Mouse (Mus musculus) urinary bladder, postnatal 14 days (tissue): Measurements from ENCODE around the gene Adad2.

Experiments used
- DNase-seq: peaks from one replicate; pipeline ENCODE4 v3.0.0; 2021; ENCODE audit warnings: low spot score

Gene Adad2

DNA sequence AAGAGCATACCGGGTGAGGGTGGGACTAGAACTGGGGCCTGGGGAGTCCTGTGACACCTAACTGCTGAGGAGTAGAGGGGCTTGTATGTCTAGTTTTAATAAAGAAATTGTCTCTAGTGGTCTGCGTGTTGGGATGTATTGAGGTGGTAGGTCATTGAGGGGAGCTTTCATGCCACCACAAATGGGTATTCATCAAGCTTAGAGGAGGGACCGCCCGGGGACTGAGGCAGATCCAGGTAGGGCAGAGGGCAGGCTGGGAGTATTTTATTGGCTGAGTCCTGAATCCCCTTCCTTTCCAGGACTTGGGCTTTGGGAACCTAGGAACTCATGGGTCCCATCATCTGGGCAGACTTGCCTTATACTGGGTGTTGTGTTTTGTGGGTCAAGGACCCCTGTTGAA lies 4.3 kb downstream of the Adad2 start:
- no peak for DNase-seq

DNA sequence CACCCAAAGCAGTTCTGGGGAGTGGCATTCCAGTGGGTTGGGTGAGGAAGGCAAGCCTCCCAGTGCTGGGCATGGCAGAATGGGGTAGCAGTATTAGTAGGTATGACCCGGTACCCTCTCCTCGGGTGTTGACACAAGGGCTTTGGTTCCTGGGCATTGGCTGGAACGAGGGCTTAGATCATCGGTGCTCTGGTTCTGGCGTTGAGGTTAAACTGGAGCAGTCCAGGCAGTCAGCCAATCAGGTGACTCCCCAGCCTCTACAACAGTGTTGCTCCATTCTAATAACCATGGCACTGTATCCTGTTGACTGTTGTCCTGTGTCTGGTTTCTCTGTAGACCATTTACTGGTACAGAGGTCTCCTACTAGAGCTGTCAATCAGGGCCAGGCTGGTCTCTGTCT lies 5.0 kb downstream of the Adad2 start:
- DNase-seq, result no peak

DNA sequence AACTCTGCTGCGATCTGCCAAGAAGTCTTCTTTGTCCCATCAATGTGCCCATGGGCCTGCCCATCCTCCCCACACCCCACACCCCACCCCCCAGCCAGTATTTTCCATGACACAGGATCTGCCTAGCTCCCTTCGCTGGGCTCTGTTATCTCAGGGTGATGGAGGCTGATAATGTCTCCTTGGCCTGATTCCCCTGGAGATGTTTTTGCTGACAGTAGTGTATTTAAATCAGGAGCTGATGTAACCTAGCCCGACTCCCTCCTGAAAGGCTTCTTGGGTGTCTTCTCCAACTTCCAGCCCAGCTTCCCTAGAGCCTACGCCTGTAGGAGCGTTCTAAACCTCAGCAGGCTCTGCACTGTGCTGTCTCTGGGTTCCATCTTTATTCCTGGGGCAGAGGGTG lies 6.3 kb downstream of the Adad2 start:
- DNase-seq, result no peak

DNA sequence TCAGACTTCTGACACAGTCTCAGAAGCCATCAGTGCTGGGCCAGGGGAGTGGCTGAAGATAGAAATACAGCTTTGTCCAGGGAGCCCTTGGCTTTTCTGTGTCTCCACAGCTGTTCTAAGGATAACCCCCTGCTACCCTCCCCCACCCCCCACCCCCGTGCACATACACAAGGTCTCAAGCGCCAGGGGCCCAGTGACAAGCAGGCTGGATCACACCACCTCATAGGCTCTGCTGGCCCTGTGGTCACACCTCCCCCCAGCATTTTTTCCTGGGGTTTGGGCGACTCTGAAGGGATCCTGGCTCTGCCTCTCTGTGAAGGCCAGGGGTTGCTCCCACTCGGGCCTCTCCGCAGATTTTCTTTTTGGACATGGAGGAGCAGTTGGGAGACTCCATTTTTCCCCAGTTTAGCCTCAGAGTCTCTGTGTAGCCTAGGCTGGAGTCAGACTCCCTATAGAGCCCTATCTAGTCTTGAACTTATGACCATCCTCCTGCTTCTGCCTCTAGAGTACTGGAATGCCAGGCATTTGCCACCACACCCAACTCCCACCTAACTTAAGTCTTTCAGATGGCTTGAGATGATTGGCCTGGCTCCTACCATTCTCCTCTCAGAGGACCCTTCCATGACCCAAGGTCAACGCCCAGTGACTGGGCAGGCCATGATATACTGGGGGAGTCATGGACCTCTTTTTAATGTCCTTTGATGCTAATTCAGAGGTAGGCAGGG lies 7.7 kb downstream of the Adad2 start:
- no peak for DNase-seq

DNA sequence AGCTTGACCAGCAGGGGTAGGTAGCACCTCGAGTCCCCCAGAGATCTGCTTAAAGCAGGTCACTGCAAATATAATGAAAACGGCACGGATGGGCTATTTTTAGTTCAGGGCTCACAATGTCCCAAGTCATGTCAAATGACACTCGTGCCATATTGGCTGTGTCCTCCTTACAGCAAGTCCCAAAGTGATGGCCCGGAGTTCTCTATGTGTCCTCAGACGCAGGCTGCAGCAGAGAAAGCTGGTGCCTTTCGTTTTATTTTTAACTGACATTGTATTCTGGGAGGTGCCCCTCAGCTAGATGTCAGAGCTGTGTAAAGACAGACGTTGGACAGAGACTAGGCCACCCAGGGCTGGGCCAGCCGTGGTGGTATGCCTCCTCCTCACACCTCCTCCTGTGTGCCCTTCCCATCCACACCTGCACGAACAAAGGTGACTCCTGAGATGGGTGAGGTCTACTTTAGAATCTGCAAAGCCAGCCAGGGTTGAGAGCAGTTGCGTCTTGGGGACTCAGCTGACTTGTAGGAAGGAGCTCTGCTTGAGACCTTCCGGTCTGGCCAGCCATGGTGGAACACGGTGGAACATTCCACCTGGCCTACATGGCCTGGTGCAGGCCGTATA lies 8.4 kb downstream of the Adad2 start:
- no peak for DNase-seq

DNA sequence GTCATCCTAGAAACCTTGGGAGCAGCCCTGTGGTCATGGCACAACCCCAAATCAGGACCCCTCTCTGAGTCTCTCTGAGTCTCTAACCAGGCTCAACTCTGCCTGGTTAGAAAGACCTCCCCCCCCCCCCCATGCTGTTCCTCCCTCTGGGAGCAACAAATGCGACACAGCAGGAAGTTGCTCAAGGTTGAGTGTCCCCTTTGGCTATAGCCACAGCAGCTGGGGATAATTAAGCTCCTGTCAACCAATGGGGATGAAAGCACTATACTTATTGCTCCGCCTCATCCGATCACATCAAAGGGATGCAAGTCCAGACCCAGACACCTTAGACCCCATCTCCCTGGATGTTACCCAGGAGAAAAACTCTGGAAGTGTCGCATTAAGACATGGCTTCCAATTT lies 10.0 kb downstream of the Adad2 start:
- no peak for DNase-seq

DNA sequence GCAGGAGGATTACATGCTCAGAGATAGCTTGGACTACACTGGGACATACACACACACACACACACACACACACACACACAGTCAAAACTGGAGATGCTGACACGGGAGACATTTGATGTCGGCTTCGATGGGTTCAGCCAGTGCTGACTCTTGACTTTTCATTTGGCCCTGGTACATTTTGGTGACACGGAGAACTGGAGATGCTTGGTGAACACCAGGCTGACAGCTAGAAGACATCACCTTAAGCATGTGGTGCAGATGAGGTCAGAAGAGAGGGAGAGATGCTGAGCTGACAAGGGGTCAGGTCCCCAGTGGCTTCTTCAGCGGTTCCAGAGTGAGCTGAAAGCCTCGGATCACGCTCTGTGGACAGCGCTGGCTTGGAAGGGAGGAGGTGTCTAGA lies 10.5 kb downstream of the Adad2 start:
- no peak for DNase-seq

DNA sequence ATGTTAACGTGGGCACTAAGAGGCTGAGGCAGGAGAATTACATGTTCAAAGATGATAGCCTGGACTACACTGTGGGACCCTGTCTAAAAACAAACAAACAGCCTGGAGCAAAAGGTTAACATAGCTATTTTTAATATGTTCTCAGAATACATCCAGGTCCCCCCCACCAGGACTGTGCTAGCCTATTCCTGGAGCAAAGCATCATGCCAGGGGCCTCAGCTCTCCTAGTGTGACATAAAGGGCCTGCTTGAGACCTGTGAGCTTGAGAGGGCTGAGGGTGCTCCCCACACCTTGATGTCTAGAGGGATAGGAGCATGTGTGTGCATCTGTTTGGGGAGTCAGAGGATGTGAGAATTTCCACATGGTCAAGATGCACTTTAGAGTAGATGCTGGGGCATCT lies 11.2 kb downstream of the Adad2 start:
- DNase-seq, result no peak

DNA sequence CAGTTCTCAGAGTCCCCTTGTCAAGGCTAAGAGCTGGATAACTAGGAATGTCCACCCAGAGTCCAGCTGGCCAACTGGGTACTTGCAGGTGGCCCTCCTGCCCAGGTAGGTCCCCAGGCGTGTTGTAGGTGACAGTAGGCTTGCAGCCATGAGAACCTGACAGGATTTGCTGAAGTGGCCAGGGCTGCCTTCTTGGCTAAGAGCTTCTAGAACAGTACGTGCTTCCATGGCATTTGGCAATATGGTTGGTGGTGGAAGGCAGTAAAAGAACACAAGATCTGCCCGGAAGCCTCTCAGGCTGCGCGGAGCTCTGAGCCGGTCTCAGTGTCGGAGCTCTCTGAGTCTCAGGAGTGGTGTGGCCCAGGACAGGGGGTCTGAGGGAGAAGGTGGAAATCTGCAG lies 12.4 kb downstream of the Adad2 start:
- no peak for DNase-seq

DNA sequence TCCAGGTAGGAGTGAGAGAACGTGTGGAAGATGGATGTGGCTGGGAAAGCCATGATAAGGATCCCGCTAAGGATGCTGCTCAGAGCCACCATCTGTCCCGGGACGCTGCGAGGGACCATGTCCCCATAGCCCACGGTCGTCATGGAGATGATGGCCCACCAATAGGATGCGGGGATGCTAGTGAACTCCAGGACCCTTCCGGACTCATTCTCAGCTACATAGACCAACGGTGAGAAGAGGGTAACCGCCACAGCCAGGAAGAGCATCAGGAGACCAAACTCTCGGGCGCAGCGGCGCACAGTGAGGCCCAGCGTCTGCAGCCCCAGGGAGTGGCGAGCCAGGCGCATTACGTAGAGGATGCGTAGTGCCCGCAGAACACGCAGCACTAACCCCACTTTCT lies 13.2 kb downstream of the Adad2 start:
- no peak for DNase-seq

DNA sequence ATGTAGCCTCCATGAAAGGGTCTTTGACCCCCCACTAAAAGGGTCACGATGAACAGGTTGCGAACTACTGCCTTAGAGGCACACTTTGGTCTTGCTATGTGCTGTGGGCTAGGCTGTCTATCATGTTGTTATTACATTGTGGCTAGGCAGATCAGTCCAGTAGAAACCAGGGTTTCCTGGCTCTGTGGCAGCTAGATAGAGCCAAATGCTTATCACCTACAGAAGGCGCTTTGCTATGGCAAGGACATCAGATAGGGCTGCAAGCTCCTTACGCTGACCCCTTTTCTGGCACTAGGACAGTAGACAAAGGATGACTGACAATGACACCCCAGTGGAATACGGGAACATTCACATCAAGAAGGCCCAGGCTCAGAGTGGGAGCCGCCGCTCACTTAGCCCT lies 14.7 kb downstream of the Adad2 start:
- DNase-seq, result no peak

DNA sequence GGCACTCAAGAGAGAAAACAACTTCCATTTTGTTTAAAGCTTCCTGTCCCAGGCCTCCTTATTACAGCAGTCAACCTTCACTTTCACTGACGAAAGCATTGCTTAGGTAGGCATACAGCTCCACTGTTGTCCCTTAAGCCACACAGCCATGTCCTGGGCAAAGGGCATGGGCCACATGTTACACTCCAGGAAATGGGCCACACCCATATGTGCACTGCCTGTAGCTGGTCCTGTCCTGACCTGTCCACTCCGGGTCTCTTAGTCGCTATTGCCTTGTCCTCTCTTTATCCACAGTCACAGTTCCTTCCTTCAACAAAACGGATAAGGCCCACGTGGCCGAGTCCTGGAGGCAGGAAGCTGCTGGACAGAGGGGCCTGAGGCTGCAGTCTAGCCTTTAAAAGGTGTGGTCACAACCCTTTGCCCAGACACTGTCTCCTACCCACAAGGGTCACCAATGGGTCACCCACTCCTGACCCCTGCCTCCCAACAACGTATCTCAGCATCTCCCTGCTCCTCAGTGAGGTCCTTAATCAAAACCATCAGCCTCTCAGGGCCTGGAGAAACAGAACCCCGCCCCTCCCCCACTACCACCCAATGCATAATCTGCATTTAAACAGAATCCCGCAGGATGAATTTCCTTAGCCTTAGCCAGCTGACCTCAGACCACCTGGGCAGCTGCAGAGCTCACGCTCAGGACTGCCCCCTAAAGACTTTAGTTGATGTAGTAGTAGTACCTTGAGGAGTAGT lies 15.2 kb downstream of the Adad2 start:
- DNase-seq, result peak; percentile 22

DNA sequence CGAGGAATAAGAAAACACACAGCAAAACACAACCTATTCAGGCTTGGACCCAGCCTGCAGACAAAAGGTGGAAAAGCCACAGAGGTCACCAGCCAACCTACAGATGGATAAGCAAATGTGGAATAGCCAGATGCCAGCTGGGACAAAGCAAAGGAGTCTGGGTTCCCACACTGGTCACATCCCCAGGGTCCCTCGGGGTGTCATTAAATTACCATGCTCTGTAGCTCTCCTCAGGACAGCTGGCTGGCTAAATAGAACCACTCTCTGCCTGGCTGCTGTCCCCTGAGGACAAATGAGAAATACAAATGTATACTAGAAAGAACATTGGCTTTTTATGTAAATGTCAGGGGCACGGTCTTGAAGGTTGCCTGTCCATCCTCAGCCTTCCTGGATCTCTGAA lies 18.3 kb downstream of the Adad2 start:
- DNase-seq, result no peak

DNA sequence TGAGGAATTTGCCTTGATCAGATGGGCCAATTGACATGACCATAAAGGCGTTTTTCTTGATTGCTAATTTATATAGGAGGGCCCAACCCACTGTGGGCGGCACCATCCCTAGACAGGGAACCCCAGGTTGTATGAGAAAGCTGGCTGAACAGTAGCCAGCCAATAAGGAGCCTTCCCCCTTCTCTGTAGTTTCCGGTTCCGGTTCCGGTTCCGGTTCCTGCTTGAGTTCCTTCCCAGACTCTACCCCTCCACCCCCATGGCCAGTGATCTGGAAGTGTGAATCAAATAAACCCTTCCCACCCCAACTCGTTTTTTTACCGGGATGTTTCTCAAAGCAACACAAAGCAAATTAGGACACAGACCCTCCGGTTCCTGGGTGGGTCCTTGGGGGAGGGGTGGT lies 19.7 kb downstream of the Adad2 start:
- DNase-seq, result no peak

DNA sequence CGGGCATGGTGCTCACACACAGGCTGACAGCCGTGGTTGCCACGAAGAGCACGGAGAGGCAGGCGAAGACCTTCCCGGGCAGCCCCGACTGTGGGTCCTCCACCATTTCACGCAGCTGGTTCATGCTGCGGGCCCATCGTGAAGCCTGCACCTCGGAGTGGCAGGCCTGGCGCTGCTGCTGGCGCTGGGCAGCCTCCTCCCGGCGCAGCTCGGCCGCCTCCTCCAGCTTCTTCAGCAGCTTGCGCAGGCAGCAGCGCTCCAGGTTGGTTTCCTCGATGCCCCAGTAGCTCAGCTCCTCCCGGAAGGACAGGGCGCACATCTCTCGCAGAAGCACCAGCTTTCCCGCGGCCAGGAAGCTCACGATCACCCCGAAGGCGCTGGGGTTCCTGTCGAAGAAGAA lies 20.4 kb downstream of the Adad2 start:
- no peak for DNase-seq

DNA sequence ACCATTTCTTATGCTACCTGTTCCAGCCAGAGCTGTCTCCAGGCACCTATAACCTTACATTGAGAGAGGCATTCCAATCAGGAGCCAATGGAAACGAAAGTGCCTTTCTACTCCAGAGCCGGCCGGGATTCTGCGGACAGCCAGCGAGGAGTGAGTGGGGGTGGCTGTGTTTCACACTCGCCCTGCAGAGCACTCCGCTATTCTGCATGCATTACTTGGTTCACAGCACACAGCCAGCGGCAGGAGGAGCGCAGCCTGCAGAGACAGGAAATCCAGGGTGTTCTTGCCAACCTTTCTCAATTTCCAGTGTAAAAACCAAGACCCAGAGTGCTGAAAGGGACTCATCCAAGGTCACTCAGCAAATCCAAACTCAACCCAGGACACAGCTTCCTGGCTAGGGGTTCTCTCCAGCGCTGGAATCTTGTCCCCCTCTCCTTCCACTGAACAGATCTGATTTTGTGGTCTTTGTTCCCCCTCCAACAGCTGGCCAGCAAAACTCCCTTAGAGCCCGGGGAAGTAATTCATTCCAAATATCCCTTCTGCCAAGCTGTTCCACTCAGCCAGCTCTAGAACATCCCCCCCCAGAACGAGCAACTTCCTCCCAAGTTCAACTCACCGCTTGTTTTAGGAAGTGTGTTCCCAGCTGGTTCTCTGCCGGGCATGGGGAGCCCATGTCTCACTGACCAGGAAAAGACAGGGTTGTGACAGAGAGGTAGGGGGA lies 22.2 kb downstream of the Adad2 start:
- DNase-seq, result no peak

DNA sequence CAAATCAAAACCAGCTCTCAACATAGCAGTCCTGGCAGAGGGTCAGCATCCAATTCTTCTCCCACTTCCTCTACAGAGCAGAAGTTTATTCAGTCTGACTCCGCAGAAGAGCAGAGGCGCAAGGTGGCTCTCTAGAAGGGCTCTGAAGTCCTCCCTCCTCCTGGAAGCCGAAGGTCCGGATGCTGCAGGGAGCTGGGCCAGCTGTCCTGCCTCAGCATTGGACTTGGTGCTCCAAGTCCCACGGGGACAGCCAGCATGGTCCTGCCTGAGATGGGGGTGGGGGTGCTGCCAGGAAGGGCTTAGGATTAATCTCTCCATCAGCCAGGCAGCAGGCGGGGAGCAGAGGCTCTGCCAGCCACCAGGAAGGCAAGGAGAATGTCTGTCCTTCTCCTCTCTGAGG lies 22.8 kb downstream of the Adad2 start, which contains the start of gene Kcng4:
TSS of gene Kcng4 (minus strand) at position 303 of the 400 bp plus-strand sequence.
- no peak for DNase-seq

DNA sequence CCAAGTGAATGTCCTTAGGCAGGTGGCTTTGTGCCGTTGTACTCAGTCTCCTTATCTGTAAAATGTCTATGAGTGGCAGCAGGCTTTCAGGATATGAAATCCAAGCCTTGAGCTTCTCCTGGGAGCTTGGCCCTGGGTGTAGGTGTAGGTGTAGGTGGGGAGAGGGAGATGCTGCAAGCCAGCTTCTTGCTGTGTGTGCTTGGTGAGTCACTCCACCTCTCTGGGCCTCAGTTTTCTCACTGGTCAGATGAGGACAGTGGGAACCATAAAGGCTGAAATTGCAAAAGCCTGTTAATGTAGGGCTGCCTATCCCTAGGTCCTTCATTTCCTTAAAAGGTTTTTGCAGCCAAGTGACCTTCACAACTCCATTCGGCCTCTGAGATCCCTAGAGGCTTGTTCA lies 23.4 kb downstream of the Adad2 start:
- DNase-seq, result no peak

DNA sequence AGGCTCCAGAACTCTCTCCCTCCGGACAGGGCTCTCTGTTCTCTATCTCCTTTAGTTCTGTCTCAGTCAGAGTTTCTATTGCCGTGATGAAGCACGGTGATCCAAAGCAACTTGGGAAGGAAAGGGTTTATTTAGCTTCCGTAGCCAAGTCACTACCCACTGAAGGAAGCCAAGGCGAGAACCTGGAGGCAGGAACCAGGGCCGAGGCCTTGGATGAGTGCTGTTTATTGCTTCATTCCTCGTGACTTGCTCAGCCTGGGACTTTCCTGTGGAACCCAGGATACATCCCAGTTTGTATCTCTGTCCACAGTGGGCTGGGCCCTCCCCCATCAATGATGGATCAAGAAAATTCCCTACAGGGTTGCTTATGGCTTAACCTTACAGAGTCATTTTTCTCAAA lies 24.2 kb downstream of the Adad2 start:
- DNase-seq, result no peak

DNA sequence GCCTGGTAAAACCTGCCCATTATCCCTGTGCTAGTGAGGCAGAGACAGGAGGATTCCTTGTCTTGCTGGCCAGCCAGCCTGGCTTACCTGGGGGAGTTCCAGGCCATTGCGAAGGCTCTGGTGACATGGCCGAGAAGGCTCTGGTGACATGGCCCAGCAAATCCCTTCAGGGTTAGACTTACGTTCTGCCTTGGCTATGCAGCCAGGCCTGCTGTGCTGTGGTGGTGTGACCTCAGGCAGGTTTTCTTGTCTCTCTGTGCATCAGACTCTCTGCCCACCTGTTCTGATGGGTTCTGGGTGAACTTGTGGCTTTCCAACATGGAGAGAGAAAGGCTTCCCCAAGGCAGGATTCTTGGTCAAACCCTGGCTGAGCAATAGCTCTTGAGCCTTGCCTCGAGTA lies 24.8 kb downstream of the Adad2 start:
- no peak for DNase-seq

DNA sequence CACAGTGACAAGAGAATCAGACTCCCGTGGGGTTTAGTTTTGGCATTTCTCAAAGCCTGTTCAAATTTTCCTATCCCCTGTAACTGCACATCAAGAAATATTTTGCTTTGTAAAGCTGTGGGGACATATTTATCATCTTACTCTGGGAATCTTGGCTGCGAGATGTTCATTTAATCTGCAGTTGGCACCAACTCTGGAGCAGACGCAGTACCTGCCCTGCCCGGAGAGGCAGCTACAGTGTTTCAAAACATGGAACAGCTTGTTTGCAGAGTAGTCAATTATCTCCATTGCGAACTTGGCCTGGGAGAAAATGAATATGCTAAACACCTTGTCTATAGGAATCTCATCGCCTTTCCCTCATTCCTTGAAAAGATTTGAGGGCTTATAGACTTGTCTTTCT lies 25.7 kb downstream of the Adad2 start:
- DNase-seq, result no peak

DNA sequence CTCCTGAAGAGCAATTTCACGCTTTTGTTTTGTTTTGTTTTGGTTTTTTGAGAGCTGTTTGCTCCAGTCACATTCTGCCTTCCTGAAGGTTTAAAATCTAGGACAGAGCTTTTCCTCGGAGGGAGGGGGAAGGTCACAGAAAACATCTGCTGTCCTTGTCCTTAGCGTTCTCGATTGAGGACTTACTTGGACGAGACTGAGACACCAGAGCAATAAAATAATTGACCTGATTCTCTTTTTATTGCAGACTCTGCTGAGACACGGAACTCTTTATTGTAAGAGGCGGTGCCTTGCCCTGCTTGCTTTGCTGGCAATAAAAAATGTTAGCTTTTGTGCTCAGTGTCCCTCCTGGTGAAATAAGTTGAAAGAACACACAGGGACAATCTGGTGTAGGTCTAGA lies 27.3 kb downstream of the Adad2 start:
- no peak for DNase-seq

DNA sequence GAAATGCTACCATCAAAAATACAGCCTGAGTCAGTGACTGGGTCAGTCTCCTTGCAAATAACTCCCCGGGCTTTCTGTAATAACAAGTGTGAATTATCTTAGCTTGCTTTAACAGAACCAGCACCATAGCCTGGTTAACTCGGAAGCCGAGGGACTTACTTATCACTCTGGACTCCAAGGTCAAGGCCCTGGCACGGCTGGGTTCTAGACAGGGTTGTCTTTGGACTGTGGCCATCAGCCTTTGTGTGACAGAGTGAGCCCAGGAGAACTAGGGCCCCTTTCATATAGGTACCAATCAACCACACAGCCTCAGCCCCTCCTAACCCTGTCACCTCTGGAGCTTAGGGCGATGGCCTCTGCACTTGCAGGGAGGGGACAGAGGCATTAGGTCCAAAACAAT lies 28.5 kb downstream of the Adad2 start:
- DNase-seq, result no peak
